Mouse (Mus musculus) heart, adult 2 months (tissue): ENCODE measurements around the gene Drd1. TPM values are rescaled to one million over a fixed set of nuclear protein-coding genes. Genes with fewer than 3 reads are reported as not detected.

Source experiments
- DNase-seq, 2 experiments: peaks; one replicate each; pipeline ENCODE4 v3.0.0; 2021
- H3K27ac ChIP-seq: fragments of 200-600 bp; 2 replicates; pipeline ENCODE4 v1.8.1; 2022
- H3K27me3 ChIP-seq: fragments of 200-500 bp; 2 replicates; pipeline ENCODE4 v1.6.1; 2012; ENCODE audit warnings: mild to moderate bottlenecking, low read length, inconsistent platforms, mixed read lengths; ENCODE audit not compliant: control insufficient read depth, insufficient read depth
- H3K36me3 ChIP-seq: fragments of 200-500 bp; 2 replicates; pipeline ENCODE4 v1.6.1; 2012; ENCODE audit warnings: low read length, inconsistent platforms; ENCODE audit not compliant: control insufficient read depth, insufficient read depth
- H3K4me1 ChIP-seq: fragments of 200-500 bp; 2 replicates; pipeline ENCODE4 v1.6.1; 2011; ENCODE audit warnings: low read length; ENCODE audit not compliant: control insufficient read depth, insufficient read depth
- H3K4me3 ChIP-seq: fragments of 200-600 bp; 2 replicates; pipeline ENCODE4 v1.8.1; 2022
- H3K79me2 ChIP-seq: fragments of 200-500 bp; replicated peaks from 2 replicates; pipeline ENCODE4 v1.6.1; 2012; ENCODE audit warnings: mild to moderate bottlenecking, inconsistent platforms, low read length, moderate library complexity, mixed read lengths; ENCODE audit not compliant: control insufficient read depth, insufficient read depth
- H3K9ac ChIP-seq: fragments of 200-500 bp; 2 replicates; pipeline ENCODE4 v1.6.1; 2012; ENCODE audit warnings: low read depth, mild to moderate bottlenecking, control low read depth, inconsistent platforms, low read length, mixed read lengths
- CTCF ChIP-seq: fragments of 200-600 bp; IDR thresholded peaks from 2 replicates; pipeline ENCODE4 v1.8.1; 2022; ENCODE audit warnings: antibody characterized with exemption, mild to moderate bottlenecking, moderate library complexity
- EP300 ChIP-seq: fragments of 200-500 bp; IDR thresholded peaks from 2 replicates; pipeline ENCODE4 v1.6.1; 2011; ENCODE audit warnings: low read depth, low read length, control low read depth; ENCODE audit not compliant: insufficient read depth
- POLR2A ChIP-seq: fragments of 200-500 bp; IDR thresholded peaks from 2 replicates; pipeline ENCODE4 v1.6.1; 2011; ENCODE audit warnings: mild to moderate bottlenecking, low read depth, low read length, control low read depth; ENCODE audit not compliant: insufficient read depth
- WGBS: fragments of 180-500 bp; shearing (Covaris S2); methylation state at CpG from one replicate; pipeline ENCODE4 v1.1.7; 2018; 5-methylcytosine and 5-hydroxymethylcytosine counted together
- intact Hi-C: fragments of 180-260 bp; cut with DNase I; formaldehyde crosslinking; loops from one replicate; pipeline ENCODE4 v1.15.1; 2025
- polyA plus RNA-seq: library from polyadenylated mRNA; depleted of rRNA; stranded (reverse); fragments of >200 nt; gene quantifications from 2 replicates; pipeline ENCODE4 v1.2.3, GENCODE M21; 2012
- total RNA-seq, 2 experiments: library from RNA; stranded (reverse); gene quantifications; 2 replicates each; pipeline ENCODE4 v1.2.3; 2021

Gene Drd1
- total and polyA plus RNA-seq, 3 experiments, result 0.05 to 0.30 (median 0.27) TPM

DNA sequence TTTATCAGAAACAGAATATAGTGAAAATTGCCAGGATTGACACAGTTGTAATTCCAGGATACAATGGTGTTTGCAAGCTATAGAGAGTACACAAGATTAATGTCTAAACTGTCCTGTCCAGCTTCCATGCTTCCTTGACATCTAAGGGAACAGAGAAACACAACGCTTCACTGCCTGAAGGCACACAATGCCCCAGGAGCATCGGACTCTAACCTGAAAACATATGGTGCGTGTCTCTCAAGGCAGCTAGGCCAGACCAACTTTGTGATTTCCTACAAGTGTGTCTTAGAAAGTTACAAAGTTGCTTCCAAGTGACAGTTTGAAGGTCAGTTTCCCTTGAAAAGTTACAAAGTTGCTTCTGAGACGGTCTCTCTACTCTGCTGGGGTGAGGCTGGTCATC lies 41.7 kb upstream of the Drd1 start:
- TF ChIP-seq POLR2A (no peak), CTCF (no peak)
- DNase-seq, result no peak
- intact Hi-C loops, result no loop called here
- H3K27me3 ChIP-seq, result no peaks in the 10 kb centered on the region
- peaks cover 6% of the 10 kb centered on the region for H3K4me1 ChIP-seq
- no peak overlapping the region for H3K9ac ChIP-seq
- H3K27ac ChIP-seq, result no peak overlapping the region
- peaks cover 4% of the 10 kb centered on the region for H3K36me3 ChIP-seq
- no peak overlapping the region for H3K4me3 ChIP-seq
- no peaks in the 10 kb centered on the region for H3K79me2 ChIP-seq
- WGBS, result 98% methylated on average over 4 of the region's 4 CpGs

DNA sequence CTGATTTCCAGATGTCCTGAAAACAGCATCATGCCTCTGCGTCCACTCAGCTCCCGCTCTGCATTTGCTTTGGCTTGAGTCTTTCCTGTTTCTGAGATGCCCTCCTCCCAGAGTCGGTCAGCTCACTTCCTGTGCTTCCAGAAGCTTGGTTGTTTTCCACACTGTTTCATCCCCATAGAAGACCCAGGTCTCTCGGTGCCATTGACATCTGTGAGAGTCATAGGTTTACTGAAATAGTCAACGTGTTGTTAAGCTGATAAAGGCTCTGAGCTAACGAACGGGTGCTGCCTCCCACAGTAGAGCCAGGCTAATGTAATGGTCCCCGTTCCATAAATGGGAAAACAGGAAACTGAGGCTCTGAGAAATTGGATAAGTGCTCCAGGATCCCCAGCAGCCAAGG lies 40.2 kb upstream of the Drd1 start:
- H3K27me3 ChIP-seq, result no peaks in the 10 kb centered on the region
- no peak overlapping the region for H3K9ac ChIP-seq
- H3K4me1 ChIP-seq, result peaks cover 4% of the 10 kb centered on the region
- TF ChIP-seq CTCF, result no peak
- no peak for TF ChIP-seq EP300
- no peak for TF ChIP-seq POLR2A
- H3K79me2 ChIP-seq, result no peaks in the 10 kb centered on the region
- H3K36me3 ChIP-seq, result peaks cover 1% of the 10 kb centered on the region; the same call in 1 of the 2 replicates
- intact Hi-C loops, result no loop called here
- WGBS, result 53% methylated on average over 8 of the region's 8 CpGs
- DNase-seq, result no peak
- no peak overlapping the region for H3K27ac ChIP-seq
- H3K4me3 ChIP-seq, result no peak overlapping the region

DNA sequence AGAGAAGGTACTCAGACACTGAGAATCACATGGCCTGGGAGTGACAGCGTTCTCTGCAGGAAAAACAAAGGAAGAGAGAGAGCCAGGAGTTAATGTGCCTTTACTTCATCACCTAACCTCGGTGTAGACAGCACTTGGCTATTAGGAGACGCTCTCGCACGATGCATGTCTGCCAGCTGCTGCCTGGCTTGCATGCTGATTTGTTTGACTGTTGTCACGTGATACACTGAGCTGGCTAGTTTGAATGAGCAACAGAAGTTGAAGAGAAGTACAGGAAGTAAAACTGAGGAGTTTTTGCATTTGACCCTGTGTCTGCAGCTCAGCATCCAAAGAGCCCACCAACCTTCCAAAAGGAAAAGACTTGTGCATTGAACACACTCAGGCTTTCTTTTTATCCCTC lies 39.5 kb upstream of the Drd1 start:
- TF ChIP-seq CTCF (no peak), EP300 (no peak), POLR2A (no peak)
- Histone ChIP-seq H3K4me3 (no peak overlapping the region), H3K4me1 (peaks cover 2% of the 10 kb centered on the region; the same call in 1 of the 2 replicates), H3K9ac (no peak overlapping the region), H3K79me2 (no peaks in the 10 kb centered on the region), H3K27me3 (no peaks in the 10 kb centered on the region), H3K27ac (no peak overlapping the region), H3K36me3 (no peaks in the 10 kb centered on the region)
- 49% methylated on average over 6 of the region's 6 CpGs for WGBS
- no peak for DNase-seq
- intact Hi-C loops, result no loop called here

DNA sequence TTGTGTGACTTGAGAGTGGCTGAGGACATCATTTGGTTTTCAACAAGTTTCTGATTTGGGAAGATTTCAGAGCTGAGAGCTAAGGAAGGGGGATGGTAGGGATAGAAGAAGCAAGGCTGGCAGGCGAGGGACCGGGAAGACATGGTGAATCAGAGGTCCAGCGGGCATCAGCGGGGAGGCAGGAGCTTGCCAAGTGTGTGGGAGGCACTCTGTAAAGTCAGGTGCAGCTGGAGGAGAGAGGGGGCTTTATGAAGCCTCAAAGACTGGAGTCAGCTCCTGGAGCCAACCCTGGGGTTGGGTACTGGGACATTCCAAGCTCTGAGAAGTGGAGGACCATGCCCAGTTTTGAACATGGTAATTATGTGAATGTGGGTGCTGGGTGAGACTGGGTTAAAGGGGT lies 38.8 kb upstream of the Drd1 start:
- no peak overlapping the region for H3K9ac ChIP-seq
- intact Hi-C loops, result no loop called here
- no peak for DNase-seq
- 88% methylated on average over 4 of the region's 4 CpGs for WGBS
- no peak overlapping the region for H3K27ac ChIP-seq
- no peaks in the 10 kb centered on the region for H3K36me3 ChIP-seq
- H3K4me3 ChIP-seq, result no peak overlapping the region
- H3K4me1 ChIP-seq, result peaks cover 2% of the 10 kb centered on the region; the same call in 1 of the 2 replicates
- H3K27me3 ChIP-seq, result no peaks in the 10 kb centered on the region
- TF ChIP-seq CTCF (no peak), POLR2A (no peak), EP300 (no peak)
- no peaks in the 10 kb centered on the region for H3K79me2 ChIP-seq

- 44% methylated on average over 6 of the region's 6 CpGs for WGBS
- H3K4me3 ChIP-seq, result no peak overlapping the region
- intact Hi-C loops, result no loop called here
- no peaks in the 10 kb centered on the region for H3K79me2 ChIP-seq
- H3K4me1 ChIP-seq, result peaks cover 2% of the 10 kb centered on the region; the same call in 1 of the 2 replicates
- no peak overlapping the region for H3K9ac ChIP-seq
- no peaks in the 10 kb centered on the region for H3K27me3 ChIP-seq
- no peaks in the 10 kb centered on the region for H3K36me3 ChIP-seq
- no peak for DNase-seq
- H3K27ac ChIP-seq, result no peak overlapping the region
- TF ChIP-seq CTCF, result peak; percentile 43
- TF ChIP-seq EP300, result no peak
Measured at GRCm38 (mm10) chr13:54091719-54092118, 36.2 kb upstream of the Drd1 start.

DNA sequence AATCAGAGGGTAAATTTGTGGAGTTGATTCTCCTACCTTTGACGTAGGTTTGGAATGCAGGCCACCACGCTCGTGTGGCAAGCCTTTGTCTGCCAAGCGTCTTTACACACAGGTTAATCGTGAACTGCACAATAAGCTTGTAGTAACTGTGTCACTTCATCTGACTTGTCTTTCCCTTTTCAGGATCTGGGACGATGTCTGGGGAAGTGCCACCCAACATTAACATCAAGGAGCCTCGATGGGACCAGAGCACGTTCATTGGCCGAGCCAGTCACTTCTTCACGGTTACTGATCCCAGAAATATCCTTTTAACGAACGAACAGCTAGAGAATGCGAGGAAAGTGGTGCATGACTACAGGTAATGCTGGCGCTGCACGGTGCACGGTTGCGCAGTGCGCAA lies 29.8 kb upstream of the Drd1 start:
- TF ChIP-seq POLR2A (no peak), CTCF (no peak), EP300 (no peak)
- Histone ChIP-seq H3K4me3 (no peak overlapping the region), H3K79me2 (no peaks in the 10 kb centered on the region), H3K4me1 (peaks cover 2% of the 10 kb centered on the region; the same call in 1 of the 2 replicates), H3K36me3 (no peaks in the 10 kb centered on the region), H3K27me3 (no peaks in the 10 kb centered on the region), H3K9ac (no peak overlapping the region), H3K27ac (no peak overlapping the region)
- WGBS, result 95% methylated on average over 18 of the region's 18 CpGs
- no peak for DNase-seq
- intact Hi-C loops, result no loop called here

DNA sequence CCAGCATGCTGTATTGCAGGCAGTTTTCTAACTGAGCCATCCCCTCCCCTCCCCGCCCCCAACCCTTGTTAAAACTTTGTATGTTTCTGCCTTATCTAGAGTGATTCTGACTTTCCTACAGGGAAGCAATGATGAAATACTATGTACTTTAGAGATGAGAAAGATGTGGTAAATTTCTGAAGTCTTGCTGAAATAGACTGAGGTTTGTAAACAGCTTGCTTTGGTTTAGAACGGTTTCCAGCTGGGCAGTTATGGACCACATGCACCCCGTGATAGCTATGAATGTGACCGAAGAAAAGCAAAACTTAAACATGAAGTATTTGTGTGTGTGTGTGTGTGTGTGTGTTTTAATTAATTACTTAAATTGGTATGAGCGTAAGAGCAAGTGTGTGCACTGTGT lies 29.3 kb upstream of the Drd1 start:
- no peak for DNase-seq
- Histone ChIP-seq H3K79me2 (no peaks in the 10 kb centered on the region), H3K9ac (no peak overlapping the region), H3K27ac (no peak overlapping the region), H3K27me3 (no peaks in the 10 kb centered on the region), H3K4me3 (no peak overlapping the region), H3K36me3 (no peaks in the 10 kb centered on the region), H3K4me1 (peaks cover 5% of the 10 kb centered on the region)
- WGBS, result 96% methylated on average over 5 of the region's 5 CpGs
- TF ChIP-seq POLR2A (no peak), CTCF (no peak), EP300 (no peak)
- intact Hi-C loops, result no loop called here
